Mouse (Mus musculus): ENCODE data around the gene Btbd10. TPM values are rescaled to one million over a fixed set of nuclear protein-coding genes. Genes with fewer than 3 reads are reported as not detected.

Btbd10 gene
- polyA plus RNA-seq, 1 experiment from 2014 or later, result 30.2 TPM

DNA sequence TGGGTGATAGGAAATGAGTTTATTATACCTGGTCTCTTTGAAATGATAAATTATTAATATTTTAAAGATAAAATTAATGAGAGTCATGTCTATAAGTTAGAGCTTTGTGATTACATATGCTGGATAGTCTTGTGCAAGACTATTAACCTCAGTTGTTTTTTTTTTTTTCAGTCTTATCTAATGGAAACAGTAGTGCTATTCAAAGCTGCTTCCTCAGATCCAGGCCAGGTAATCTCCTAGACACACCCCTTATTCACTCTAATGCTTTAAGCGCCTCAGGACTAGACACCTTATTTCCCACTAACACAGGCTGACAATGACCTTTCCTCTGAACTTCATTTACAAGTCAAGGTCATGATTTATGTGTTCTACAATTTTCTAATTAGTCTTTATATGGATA is 20.1 kb downstream of the Btbd10 start:
- no peaks in the 10 kb centered on the region for H3K4me1 ChIP-seq (replicated peaks)
- WGBS, result 89% methylated on average over 1 of the region's 1 CpGs
- no peak for DNase-seq (ENCODE audit: low spot score)
- no peaks in the 10 kb centered on the region for H3K9me3 ChIP-seq
- no peak overlapping the region for H3K4me3 ChIP-seq
- no peaks in the 10 kb centered on the region for H3K27me3 ChIP-seq (ENCODE audit: insufficient read depth, poor library complexity, severe bottlenecking)
- no peak overlapping the region for H3K27ac ChIP-seq
- no peaks in the 10 kb centered on the region for H3K36me3 ChIP-seq

- Histone ChIP-seq H3K4me1 (replicated peaks) (no peaks in the 10 kb centered on the region), H3K4me3 (no peak overlapping the region), H3K9me3 (no peaks in the 10 kb centered on the region), H3K36me3 (no peaks in the 10 kb centered on the region), H3K27me3 (ENCODE audit: insufficient read depth, poor library complexity, severe bottlenecking) (no peaks in the 10 kb centered on the region), H3K27ac (no peak overlapping the region)
- WGBS, result 98% methylated on average over 2 of the region's 2 CpGs
- DNase-seq (ENCODE audit: low spot score), result no peak
Observed at GRCm38 (mm10) chr7:113347694-113348093, 21.5 kb downstream of the Btbd10 start.

DNA sequence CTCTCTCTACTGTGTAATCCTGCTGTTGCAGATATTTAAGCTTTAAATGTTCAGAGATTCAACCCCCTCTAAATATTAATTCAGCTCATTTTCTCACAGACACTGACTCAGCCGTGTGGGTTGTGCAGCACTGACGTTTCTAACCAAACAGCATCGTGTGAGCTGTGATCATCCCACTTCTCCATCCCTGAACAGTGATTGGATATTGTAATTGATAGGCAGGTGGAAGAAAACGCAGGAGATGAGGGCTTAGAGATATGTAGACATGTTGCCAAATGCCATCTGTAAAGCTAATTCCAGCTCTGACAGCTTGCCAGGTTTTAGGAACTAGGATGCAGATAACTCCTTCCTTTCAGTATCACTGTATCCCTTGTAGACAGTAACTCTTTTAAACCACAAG is 21.9 kb downstream of the Btbd10 start:
- no peaks in the 10 kb centered on the region for H3K9me3 ChIP-seq
- no peak overlapping the region for H3K27ac ChIP-seq
- DNase-seq (ENCODE audit: low spot score), result no peak
- no peaks in the 10 kb centered on the region for H3K4me1 ChIP-seq (replicated peaks)
- 54% methylated on average over 4 of the region's 4 CpGs for WGBS
- H3K36me3 ChIP-seq, result no peaks in the 10 kb centered on the region
- H3K27me3 ChIP-seq (ENCODE audit: insufficient read depth, poor library complexity, severe bottlenecking), result no peaks in the 10 kb centered on the region
- no peak overlapping the region for H3K4me3 ChIP-seq

GRCm38 (mm10) chr7:113335250-113335649 is 33.9 kb downstream of the Btbd10 start:
- WGBS, result 86% methylated on average over 8 of the region's 8 CpGs
- no peak for DNase-seq (ENCODE audit: low spot score)
- Histone ChIP-seq H3K36me3 (0 out of 2 replicates have a peak, but pooled peaks cover 4% of the 10 kb centered on the region), H3K4me3 (no peak overlapping the region), H3K27me3 (ENCODE audit: insufficient read depth, poor library complexity, severe bottlenecking) (no peaks in the 10 kb centered on the region), H3K4me1 (replicated peaks) (no peaks in the 10 kb centered on the region), H3K9me3 (no peaks in the 10 kb centered on the region), H3K27ac (no peak overlapping the region)

- H3K27ac ChIP-seq, result no peak overlapping the region
- H3K9me3 ChIP-seq, result no peaks in the 10 kb centered on the region
- H3K4me3 ChIP-seq, result no peak overlapping the region
- no peak for DNase-seq (ENCODE audit: low spot score)
- 0 out of 2 replicates have a peak, but pooled peaks cover 4% of the 10 kb centered on the region for H3K36me3 ChIP-seq
- H3K27me3 ChIP-seq (ENCODE audit: insufficient read depth, poor library complexity, severe bottlenecking), result no peaks in the 10 kb centered on the region
- no peaks in the 10 kb centered on the region for H3K4me1 ChIP-seq (replicated peaks)
Observed at GRCm38 (mm10) chr7:113334036-113334435, 35.2 kb downstream of the Btbd10 start.

GRCm38 (mm10) chr7:113320128-113320527 is 49.1 kb downstream of the Btbd10 start:
- Histone ChIP-seq H3K4me3 (no peak overlapping the region), H3K9me3 (no peaks in the 10 kb centered on the region), H3K27me3 (ENCODE audit: insufficient read depth, poor library complexity, severe bottlenecking) (no peaks in the 10 kb centered on the region), H3K27ac (no peak overlapping the region), H3K36me3 (peaks cover 33% of the 10 kb centered on the region), H3K4me1 (replicated peaks) (peaks cover 11% of the 10 kb centered on the region)
- 75% methylated on average over 1 of the region's 1 CpGs for WGBS
- no peak for DNase-seq (ENCODE audit: low spot score)

GRCm38 (mm10) chr7:113311784-113312183 is 57.4 kb downstream of the Btbd10 start:
- H3K27ac ChIP-seq, result no peak overlapping the region
- peak; percentile 54 for DNase-seq (ENCODE audit: low spot score)
- no peaks in the 10 kb centered on the region for H3K9me3 ChIP-seq
- H3K4me3 ChIP-seq, result no peak overlapping the region
- no peaks in the 10 kb centered on the region for H3K27me3 ChIP-seq (ENCODE audit: insufficient read depth, poor library complexity, severe bottlenecking)
- peaks cover 5% of the 10 kb centered on the region; the same call in 1 of the 2 replicates for H3K4me1 ChIP-seq (replicated peaks)
- H3K36me3 ChIP-seq, result peaks cover 22% of the 10 kb centered on the region
- WGBS, result 25% methylated on average over 2 of the region's 2 CpGs

- Histone ChIP-seq H3K9me3 (no peaks in the 10 kb centered on the region), H3K27ac (no peak overlapping the region), H3K27me3 (ENCODE audit: insufficient read depth, poor library complexity, severe bottlenecking) (no peaks in the 10 kb centered on the region), H3K36me3 (peaks cover 11% of the 10 kb centered on the region), H3K4me1 (replicated peaks) (peaks cover 5% of the 10 kb centered on the region; the same call in 1 of the 2 replicates), H3K4me3 (no peak overlapping the region)
- DNase-seq (ENCODE audit: low spot score), result no peak
- WGBS, result 75% methylated on average over 3 of the region's 3 CpGs
Observed at GRCm38 (mm10) chr7:113310136-113310535, 59.1 kb downstream of the Btbd10 start.

DNA sequence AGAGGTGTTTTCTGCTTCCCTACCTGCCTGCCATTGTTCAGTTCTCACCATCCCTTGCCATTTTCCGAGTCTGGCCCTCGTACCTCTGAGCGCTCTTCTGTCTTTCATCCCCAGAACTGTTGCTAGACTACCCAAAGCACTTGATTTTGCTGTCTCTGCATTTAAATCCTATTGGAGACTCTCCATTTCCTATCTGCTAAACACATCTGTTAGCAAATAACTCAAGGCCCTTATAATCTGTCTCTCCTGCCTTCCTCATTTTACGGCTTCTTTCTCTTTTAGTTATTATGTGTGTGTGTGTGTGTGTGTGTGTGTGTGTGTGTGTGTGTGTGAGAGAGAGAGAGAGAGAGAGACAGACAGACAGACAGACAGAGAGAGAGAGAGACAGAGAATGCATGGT is 71.4 kb downstream of the Btbd10 start:
- DNase-seq (ENCODE audit: low spot score), result no peak
- WGBS, result 92% methylated on average over 4 of the region's 4 CpGs
- peaks cover 39% of the 10 kb centered on the region for H3K4me1 ChIP-seq (replicated peaks)
- H3K36me3 ChIP-seq, result peaks cover 19% of the 10 kb centered on the region; the same call in 1 of the 2 replicates
- no peak overlapping the region for H3K27ac ChIP-seq
- no peaks in the 10 kb centered on the region for H3K9me3 ChIP-seq
- H3K27me3 ChIP-seq (ENCODE audit: insufficient read depth, poor library complexity, severe bottlenecking), result no peaks in the 10 kb centered on the region
- no peak overlapping the region for H3K4me3 ChIP-seq

DNA sequence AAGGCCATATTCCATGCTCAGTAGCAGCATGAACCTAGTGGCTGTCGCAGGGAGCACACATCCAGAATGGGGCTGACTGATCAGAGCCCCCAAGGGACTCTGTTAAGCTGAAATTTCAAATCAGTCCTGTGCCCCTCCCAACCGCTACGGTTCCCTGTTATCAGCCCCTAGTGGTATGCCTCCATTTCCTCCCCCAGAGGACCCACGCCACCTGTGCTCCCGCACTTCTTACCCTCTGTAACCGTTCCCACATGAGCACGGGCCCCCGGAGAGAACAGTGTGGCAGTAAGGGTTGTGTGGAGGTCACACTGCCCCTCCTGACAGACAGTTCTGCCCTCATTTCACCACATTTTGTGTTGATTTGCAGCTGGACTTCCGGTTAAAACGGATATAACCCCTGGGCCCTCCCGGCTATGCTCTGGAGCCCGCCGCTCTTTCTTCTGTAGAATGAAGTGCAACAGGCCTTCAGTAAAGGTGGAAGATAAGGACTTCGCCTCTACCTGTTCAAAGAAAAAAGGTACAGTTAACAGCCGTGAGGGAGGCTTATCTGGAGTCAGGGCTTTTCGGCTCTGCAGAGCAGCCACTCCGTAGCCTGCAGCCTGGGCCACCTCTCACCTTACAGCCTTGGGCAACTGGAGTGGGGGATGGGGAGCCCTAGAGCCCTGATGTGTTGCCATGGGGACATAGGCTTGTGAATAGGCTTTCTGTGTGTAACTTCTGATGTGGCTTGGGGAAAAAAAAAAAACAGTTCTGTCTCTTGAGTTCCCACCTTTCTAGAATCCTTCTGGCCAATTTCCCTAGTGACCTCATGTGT is 73.9 kb downstream of the Btbd10 start:
- Histone ChIP-seq H3K27ac (peak overlapping the region; percentile 76), H3K4me1 (replicated peaks) (peaks cover 39% of the 10 kb centered on the region), H3K9me3 (no peaks in the 10 kb centered on the region), H3K36me3 (peaks cover 10% of the 10 kb centered on the region; the same call in 1 of the 2 replicates), H3K27me3 (ENCODE audit: insufficient read depth, poor library complexity, severe bottlenecking) (no peaks in the 10 kb centered on the region), H3K4me3 (peak overlapping the region; percentile 26; the same call in 1 of the 2 replicates)
- 39% methylated on average over 17 of the region's 17 CpGs for WGBS
- peak; percentile 70 for DNase-seq (ENCODE audit: low spot score)

GRCm38 (mm10) chr7:113294598-113294997 is 74.6 kb downstream of the Btbd10 start:
- no peaks in the 10 kb centered on the region for H3K9me3 ChIP-seq
- H3K4me3 ChIP-seq, result no peak overlapping the region
- H3K27ac ChIP-seq, result 0 out of 2 replicates have a peak overlapping the region, but pooled peaks have one; percentile 23
- no peaks in the 10 kb centered on the region for H3K27me3 ChIP-seq (ENCODE audit: insufficient read depth, poor library complexity, severe bottlenecking)
- no peak for DNase-seq (ENCODE audit: low spot score)
- H3K4me1 ChIP-seq (replicated peaks), result peaks cover 39% of the 10 kb centered on the region
- 87% methylated on average over 6 of the region's 6 CpGs for WGBS
- H3K36me3 ChIP-seq, result peaks cover 10% of the 10 kb centered on the region; the same call in 1 of the 2 replicates

DNA sequence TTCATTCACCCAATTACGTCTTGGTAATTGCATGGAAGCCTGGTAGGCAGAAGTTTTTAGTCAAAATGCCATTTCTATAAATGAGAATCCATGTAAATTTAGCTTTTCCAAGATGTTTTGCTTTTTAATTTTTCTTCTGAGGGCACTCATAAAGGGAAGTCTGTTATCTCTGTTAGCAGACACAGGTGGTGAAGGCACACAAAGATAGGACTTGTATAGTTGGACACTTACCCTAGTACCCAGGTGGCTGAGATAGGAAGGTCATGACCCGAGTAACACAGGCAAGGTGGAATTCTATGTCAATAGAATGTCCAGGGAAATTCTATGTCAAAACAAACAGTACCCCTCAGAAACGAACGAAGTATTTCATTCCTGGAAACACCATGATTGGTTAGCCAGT is 77.0 kb downstream of the Btbd10 start:
- WGBS, result 87% methylated on average over 4 of the region's 4 CpGs
- H3K4me1 ChIP-seq (replicated peaks), result peaks cover 31% of the 10 kb centered on the region
- no peak for DNase-seq (ENCODE audit: low spot score)
- H3K27me3 ChIP-seq (ENCODE audit: insufficient read depth, poor library complexity, severe bottlenecking), result no peaks in the 10 kb centered on the region
- H3K4me3 ChIP-seq, result no peak overlapping the region
- peaks cover 5% of the 10 kb centered on the region; the same call in 1 of the 2 replicates for H3K36me3 ChIP-seq
- no peak overlapping the region for H3K27ac ChIP-seq
- no peaks in the 10 kb centered on the region for H3K9me3 ChIP-seq

DNA sequence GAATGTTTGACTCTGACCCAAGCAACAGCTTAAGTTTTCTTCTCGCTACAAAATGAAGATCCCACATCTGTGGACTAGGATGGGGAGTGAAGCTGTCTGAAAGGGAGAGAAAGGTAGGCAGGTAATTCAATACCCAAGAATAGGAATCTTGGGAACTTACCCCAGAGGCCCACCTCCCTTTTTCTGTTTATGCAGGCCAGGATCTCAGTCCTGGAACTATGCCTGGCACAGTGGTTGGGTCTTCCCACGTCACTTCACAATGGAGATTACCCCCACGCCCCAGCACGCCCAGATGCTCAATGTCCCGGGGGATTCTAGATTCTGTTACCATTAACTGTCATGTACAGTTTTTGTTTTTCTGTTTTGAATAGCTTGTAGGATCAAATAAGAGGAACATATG is 77.5 kb downstream of the Btbd10 start:
- H3K36me3 ChIP-seq, result peaks cover 5% of the 10 kb centered on the region; the same call in 1 of the 2 replicates
- WGBS, result 85% methylated on average over 5 of the region's 5 CpGs
- H3K4me1 ChIP-seq (replicated peaks), result peaks cover 26% of the 10 kb centered on the region
- no peak overlapping the region for H3K27ac ChIP-seq
- DNase-seq (ENCODE audit: low spot score), result no peak
- no peaks in the 10 kb centered on the region for H3K9me3 ChIP-seq
- no peaks in the 10 kb centered on the region for H3K27me3 ChIP-seq (ENCODE audit: insufficient read depth, poor library complexity, severe bottlenecking)
- H3K4me3 ChIP-seq, result no peak overlapping the region

Measured in hindbrain, embryonic 10.5 days (tissue).